Mouse (Mus musculus): Measurements from ENCODE around the gene Ggcx. TPM values are rescaled to one million over a fixed set of nuclear protein-coding genes. Genes with fewer than 3 reads are reported as not detected.
"Not testable (repeated sequence)": the region's sequence is repeated elsewhere in the genome, so short reads cannot be mapped to it uniquely, and the experiment has no call there.

Gene Ggcx
- total RNA-seq, 2 experiments from 2014 or later: 8.5 to 11.6 TPM

DNA sequence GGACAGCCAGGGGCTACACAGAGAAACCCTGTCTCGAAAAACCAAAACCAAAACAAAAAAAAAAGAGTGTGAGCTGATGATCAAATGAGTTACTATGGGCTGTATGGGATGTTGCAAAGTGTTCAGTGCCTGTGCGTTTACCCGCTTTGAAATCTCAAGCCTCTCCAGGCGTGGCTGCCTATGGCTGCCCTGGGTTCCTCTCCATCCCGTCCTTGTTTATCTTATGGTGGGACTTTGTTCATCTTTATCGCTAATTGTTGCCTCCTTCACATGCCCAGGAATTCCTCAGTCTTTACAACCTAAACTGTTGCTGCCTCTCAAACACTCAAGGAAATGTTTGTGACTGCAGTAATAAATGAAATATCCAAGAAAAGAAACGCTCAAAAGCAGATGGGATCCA is 44.3 kb downstream of the Ggcx start:
- no peak for ATAC-seq (replicated peaks; ENCODE audit: poor library complexity)

DNA sequence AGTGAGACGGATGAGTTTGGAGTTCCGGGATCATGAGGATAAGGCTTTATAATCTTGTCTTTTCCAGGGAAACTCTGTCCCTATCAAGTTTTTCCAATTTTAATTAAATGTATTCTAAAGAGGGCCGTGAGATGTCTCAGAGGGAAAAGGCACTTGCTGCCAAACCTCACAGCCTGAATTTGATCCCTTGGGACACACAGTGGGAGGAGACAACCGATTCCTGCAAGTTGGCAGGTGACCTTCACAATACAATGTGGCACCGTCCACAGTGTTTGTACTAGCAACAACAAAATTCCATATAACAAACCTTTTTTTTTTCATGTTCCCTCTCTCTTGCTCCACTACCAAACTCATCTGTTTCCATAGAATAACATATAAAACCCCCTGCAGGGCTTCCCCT is 44.8 kb downstream of the Ggcx start:
- no peak for ATAC-seq (replicated peaks; ENCODE audit: poor library complexity)

DNA sequence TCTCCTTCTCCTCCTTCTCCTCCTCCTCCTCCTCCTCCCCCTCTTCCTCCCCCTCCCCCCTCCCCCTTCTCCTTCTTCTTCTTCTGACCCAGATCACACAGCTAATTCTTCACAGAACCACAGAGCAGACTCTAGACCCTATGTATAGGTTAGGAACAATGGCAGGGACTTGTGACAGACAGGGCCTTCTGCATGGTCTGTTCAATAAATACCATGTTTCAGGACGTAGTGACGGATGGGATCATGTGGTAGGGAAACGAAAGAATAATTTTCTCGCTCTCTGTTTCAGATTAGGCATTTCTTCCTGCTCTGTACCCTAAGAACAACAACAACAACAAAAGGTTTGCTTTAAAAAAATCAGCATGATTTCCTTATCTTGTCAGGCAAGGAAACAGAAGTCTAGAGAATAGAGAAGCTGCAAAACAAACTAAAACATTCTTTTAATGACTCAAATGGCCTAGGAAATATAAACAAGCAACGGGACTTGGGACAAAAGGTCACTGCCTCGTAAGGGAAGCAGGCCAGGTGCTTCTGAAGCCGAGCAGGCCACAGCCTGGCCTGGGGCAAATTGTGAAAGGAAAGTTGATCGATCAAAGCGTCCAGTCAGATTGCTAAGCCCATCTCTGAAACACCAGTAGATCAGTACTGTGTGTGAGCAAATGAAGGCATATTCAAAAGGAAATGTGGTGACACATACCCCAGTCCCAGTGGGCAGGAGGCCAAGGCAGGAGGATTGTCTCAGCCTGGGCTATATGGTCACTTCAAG is 46.1 kb downstream of the Ggcx start:
- ATAC-seq (replicated peaks; ENCODE audit: poor library complexity): no peak

GRCm38 (mm10) chr6:72462550-72463257 is 48.6 kb downstream of the Ggcx start:
- peak; percentile 55; the same call in 1 of the 2 replicates for ATAC-seq (replicated peaks; ENCODE audit: poor library complexity)

DNA sequence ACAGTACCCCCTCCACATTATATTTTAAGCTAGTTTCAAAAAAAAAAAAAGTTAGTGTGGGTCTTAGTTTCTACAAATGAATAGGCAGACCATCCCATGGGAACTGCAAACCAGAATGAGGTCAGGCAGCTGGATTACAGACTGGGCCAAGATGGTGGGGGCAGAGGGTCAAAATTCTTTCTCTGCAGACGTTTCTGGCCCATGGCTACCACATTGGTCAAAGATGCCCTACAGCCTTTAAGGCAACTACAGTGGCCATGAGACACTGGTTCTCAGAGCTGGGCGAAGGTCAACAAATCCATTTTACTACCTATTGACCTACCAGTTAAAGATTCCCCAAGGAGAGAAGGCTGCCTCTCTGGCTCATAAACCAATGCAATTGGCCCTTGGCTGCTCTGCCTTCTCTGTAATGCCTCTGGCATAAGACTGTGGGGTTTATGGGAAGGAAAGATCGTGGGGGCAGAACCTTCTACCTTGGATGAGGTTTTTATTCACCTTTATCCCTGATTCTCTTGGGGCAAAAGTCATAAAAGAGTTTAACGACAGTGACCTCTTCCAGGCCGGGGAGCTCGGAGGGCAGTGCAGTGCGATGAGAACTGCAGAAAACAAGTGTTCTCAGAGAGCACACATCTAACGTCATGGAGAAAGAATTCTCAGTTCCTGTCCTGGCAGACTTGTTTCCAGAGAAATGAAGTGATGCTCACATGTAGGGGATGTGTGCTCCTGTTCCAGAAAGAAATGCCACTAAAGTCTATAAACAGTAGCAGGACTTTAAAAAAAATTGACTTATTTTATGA is 51.5 kb downstream of the Ggcx start:
- no peak for ATAC-seq (replicated peaks; ENCODE audit: poor library complexity)

- ATAC-seq (replicated peaks; ENCODE audit: poor library complexity): no peak
Measured at GRCm38 (mm10) chr6:72466171-72466570, 52.1 kb downstream of the Ggcx start.

DNA sequence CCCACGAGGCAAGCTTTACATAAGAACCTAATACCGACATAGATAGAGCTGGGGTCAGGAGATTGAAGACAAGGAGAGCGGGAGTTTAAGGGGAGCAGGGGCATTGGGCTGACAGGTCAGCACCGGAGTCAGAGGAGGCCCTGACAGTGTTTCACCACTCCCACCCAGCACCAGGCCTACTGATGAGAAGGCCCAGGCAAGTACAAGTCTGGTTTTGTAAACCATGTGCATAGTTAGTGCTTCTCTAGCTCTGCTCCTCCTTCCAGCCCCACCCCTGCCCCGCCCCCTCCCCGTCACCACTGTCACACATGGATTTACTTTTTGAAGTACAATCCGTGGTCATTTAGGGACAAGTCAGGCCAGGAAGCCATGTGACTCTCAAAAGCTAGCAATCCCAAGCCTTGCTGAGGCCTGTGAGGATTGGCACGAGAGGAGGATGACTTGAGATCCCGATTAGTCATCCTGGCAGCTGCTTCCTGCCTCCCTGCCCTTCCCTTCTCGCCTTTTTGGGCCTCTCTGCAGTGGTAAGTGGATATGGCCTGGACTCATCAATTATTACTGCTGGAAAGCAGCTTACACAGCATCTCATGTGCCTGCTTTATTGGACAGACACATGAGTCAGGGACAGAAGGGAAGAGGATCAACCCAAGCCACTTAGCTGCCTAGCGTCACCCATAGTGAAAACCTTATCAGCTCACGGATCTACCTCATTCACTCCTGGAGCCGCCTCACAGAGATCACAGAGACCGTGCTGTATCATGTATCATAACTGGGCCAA is 59.3 kb downstream of the Ggcx start:
- no peak for ATAC-seq (replicated peaks; ENCODE audit: poor library complexity)

DNA sequence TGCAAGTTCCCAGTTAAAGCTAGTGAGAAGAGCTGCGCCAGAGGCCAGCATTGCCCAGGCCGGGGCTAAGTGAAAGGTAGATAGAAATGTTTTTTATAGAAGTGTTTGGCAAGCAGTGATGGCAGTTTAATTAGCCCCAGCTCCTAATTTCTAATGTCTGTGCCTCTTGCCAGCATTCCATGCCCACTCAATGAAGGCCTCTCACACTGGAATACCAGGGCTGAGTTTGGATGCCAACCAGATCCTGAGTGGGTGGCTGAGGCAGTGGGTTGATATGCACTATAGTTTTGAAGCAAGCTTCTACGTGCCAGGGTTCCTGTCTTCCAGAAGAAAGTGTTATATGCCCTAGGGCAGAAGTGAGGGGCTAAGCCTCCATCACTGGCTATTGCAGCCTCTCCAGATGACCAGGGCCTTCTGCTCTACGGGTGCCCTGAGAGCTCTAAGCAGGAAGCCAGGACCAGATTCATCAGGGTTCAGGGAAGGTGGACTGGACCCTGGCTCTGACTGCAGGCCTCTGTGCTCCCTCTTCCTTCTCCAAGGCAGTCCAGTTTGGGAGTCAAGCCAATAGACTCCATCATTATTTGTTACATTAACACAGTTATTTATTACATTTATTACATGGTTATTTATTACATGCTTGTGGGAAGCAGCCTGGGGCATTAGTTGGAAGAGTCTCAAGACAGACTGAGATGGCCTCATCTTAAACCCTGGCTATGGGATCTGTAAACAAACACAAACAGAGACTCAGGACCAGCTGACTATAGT is 61.3 kb downstream of the Ggcx start:
- ATAC-seq (replicated peaks; ENCODE audit: poor library complexity): no peak

- no peak for ATAC-seq (replicated peaks; ENCODE audit: poor library complexity)
Measured at GRCm38 (mm10) chr6:72476836-72477235, 62.7 kb downstream of the Ggcx start.

GRCm38 (mm10) chr6:72477621-72478020 is 63.5 kb downstream of the Ggcx start:
- ATAC-seq (replicated peaks; ENCODE audit: poor library complexity): no peak

GRCm38 (mm10) chr6:72478691-72479090 is 64.6 kb downstream of the Ggcx start:
- not testable (repeated sequence) for ATAC-seq (replicated peaks; ENCODE audit: poor library complexity)

- ATAC-seq (replicated peaks; ENCODE audit: poor library complexity): peak; percentile 78
Measured at GRCm38 (mm10) chr6:72479645-72480421, 65.7 kb downstream of the Ggcx start.

GRCm38 (mm10) chr6:72480422-72480702 is 66.3 kb downstream of the Ggcx start:
- ATAC-seq (replicated peaks; ENCODE audit: poor library complexity): peak; percentile 39

Other genes with a start within 250 kb of the Ggcx start
- not detected in 2 replicates for gene Atoh8, start 178.7 kb upstream of the Ggcx start, total RNA-seq (2015)
- not detected in 2 replicates for gene Atoh8, start 178.7 kb upstream of the Ggcx start, total RNA-seq (2017)
- gene Sftpb, start 109.7 kb upstream of the Ggcx start, total RNA-seq (2015): not detected in 2 replicates
- gene Sftpb, start 109.7 kb upstream of the Ggcx start, total RNA-seq (2017): not detected in 2 replicates
- gene Usp39, start 69.1 kb upstream of the Ggcx start, total RNA-seq (2015): 66.8 and 71.3 TPM in 2 replicates
- gene Usp39, start 69.1 kb upstream of the Ggcx start, total RNA-seq (2017): 113 and 115 TPM in 2 replicates
- 30.3 and 31.9 TPM in 2 replicates for gene 0610030E20Rik, start 67.0 kb upstream of the Ggcx start, total RNA-seq (2015)
- gene 0610030E20Rik, start 67.0 kb upstream of the Ggcx start, total RNA-seq (2017): 23.0 and 24.7 TPM in 2 replicates
- gene Tmem150a, start 58.9 kb upstream of the Ggcx start, total RNA-seq (2015): 1.1 and 1.2 TPM in 2 replicates
- 0.33 TPM in 1 of 2 replicates, not detected in the other for gene Tmem150a, start 58.9 kb upstream of the Ggcx start, total RNA-seq (2017)
- 65.5 and 87.8 TPM in 2 replicates for gene Rnf181, start 47.4 kb upstream of the Ggcx start, total RNA-seq (2015)
- gene Rnf181, start 47.4 kb upstream of the Ggcx start, total RNA-seq (2017): 51.4 and 53.7 TPM in 2 replicates
- 39.1 and 70.3 TPM in 2 replicates for gene Vamp5, start 33.8 kb upstream of the Ggcx start, total RNA-seq (2015)
- gene Vamp5, start 33.8 kb upstream of the Ggcx start, total RNA-seq (2017): 13.0 and 34.9 TPM in 2 replicates
- gene Vamp8, start 23.6 kb upstream of the Ggcx start, total RNA-seq (2015): 240 and 247 TPM in 2 replicates
- 267 and 283 TPM in 2 replicates for gene Vamp8, start 23.6 kb upstream of the Ggcx start, total RNA-seq (2017)
- gene Mat2a, start 25.2 kb downstream of the Ggcx start, total RNA-seq (2015): 342 and 403 TPM in 2 replicates
- 192 and 230 TPM in 2 replicates for gene Mat2a, start 25.2 kb downstream of the Ggcx start, total RNA-seq (2017)
- not detected in 2 replicates for gene Sh2d6, start 107.4 kb downstream of the Ggcx start, total RNA-seq (2015)
- gene Sh2d6, start 107.4 kb downstream of the Ggcx start, total RNA-seq (2017): not detected in 2 replicates
- gene Capg, start 130.1 kb downstream of the Ggcx start, total RNA-seq (2015): 24.4 and 25.5 TPM in 2 replicates
- gene Capg, start 130.1 kb downstream of the Ggcx start, total RNA-seq (2017): 42.7 and 60.1 TPM in 2 replicates
- gene Elmod3, start 184.1 kb downstream of the Ggcx start, total RNA-seq (2015): 12.9 and 15.6 TPM in 2 replicates
- gene Elmod3, start 184.1 kb downstream of the Ggcx start, total RNA-seq (2017): 9.7 and 13.8 TPM in 2 replicates
- 20.3 and 20.8 TPM in 2 replicates for gene Retsat, start 184.2 kb downstream of the Ggcx start, total RNA-seq (2015)
- gene Retsat, start 184.2 kb downstream of the Ggcx start, total RNA-seq (2017): 20.0 and 27.5 TPM in 2 replicates
- 51.5 and 57.9 TPM in 2 replicates for gene Tgoln1, start 202.7 kb downstream of the Ggcx start, total RNA-seq (2015)
- gene Tgoln1, start 202.7 kb downstream of the Ggcx start, total RNA-seq (2017): 55.1 and 64.4 TPM in 2 replicates